Mouse (Mus musculus) A20 (cell line): ENCODE results near the gene Akr1c13.

Source experiments
- DNase-seq: peaks from one replicate; pipeline ENCODE4 v3.0.0-alpha.2; 2011; ENCODE audit warnings: low read depth, low spot score

Akr1c13 gene

GRCm38 (mm10) chr13:4244861-4245559 lies 54.1 kb downstream of the Akr1c13 start:
- DNase-seq: no peak

GRCm38 (mm10) chr13:4249347-4249746 lies 58.4 kb downstream of the Akr1c13 start:
- no peak for DNase-seq
